Mouse (Mus musculus) forebrain, embryonic 11.5 days (tissue): ENCODE results near the gene Bphl. TPM values are rescaled to one million over a fixed set of nuclear protein-coding genes. Genes with fewer than 3 reads are reported as not detected.
A peak's percentile ranks its signal among the peaks of the same experiment; 100 is the strongest.

Source experiments
- ATAC-seq: fragments of 200-750 bp; cut with Nextera tagmentation; replicated peaks from 2 replicates; pipeline ENCODE4 v1.8.0; 2017; ENCODE audit warnings: moderate TSS enrichment; ENCODE audit not compliant: low FRiP score
- DNase-seq: peaks from one replicate; pipeline ENCODE4 v3.0.0-alpha.2; 2017; ENCODE audit warnings: low spot score
- H3K27ac ChIP-seq: fragments of 300-500 bp; sonication (generic); 2 replicates; pipeline ENCODE4 v1.5.1; 2014; ENCODE audit warnings: low read depth, low read length
- H3K27me3 ChIP-seq: fragments of 300-500 bp; sonication (generic); 2 replicates; pipeline ENCODE4 v1.6.1; 2014; ENCODE audit warnings: mild to moderate bottlenecking, low read length, mixed read lengths; ENCODE audit not compliant: control insufficient read depth, insufficient read depth
- H3K36me3 ChIP-seq: fragments of 300-500 bp; sonication (generic); 2 replicates; pipeline ENCODE4 v1.6.1; 2014; ENCODE audit warnings: mild to moderate bottlenecking, low read length, moderate library complexity, mixed read lengths; ENCODE audit not compliant: control insufficient read depth, insufficient read depth
- H3K4me1 ChIP-seq: fragments of 300-500 bp; sonication (generic); replicated peaks from 2 replicates; pipeline ENCODE4 v1.6.1; 2014; ENCODE audit warnings: low read length, mixed read lengths; ENCODE audit not compliant: control insufficient read depth, insufficient read depth
- H3K4me2 ChIP-seq: fragments of 300-500 bp; sonication (generic); 2 replicates; pipeline ENCODE4 v1.6.1; 2014; ENCODE audit warnings: low read depth, mild to moderate bottlenecking, low read length, moderate library complexity, mixed read lengths; ENCODE audit not compliant: severe bottlenecking
- H3K4me3 ChIP-seq: fragments of 300-500 bp; sonication (generic); 2 replicates; pipeline ENCODE4 v1.5.1; 2014; ENCODE audit warnings: low read depth, low read length
- H3K9ac ChIP-seq: fragments of 300-500 bp; sonication (generic); 2 replicates; pipeline ENCODE4 v1.6.1; 2014; ENCODE audit warnings: low read length
- H3K9me3 ChIP-seq: fragments of 300-500 bp; sonication (generic); 2 replicates; pipeline ENCODE4 v1.6.1; 2016; ENCODE audit warnings: low read length, mixed read lengths; ENCODE audit not compliant: control insufficient read depth
- WGBS: fragments of 180-500 bp; shearing (Covaris S2); extraction: QIAGEN DNeasy Blood & Tissue Kit; methylation state at CpG from one replicate; pipeline ENCODE4 v1.1.7; 2014; 5-methylcytosine and 5-hydroxymethylcytosine counted together
- polyA plus RNA-seq: library from polyadenylated mRNA; unstranded; fragments of >200 nt; fragmentation: Nextera tagmentation; extraction: Ambion mirVana; gene quantifications from 2 replicates; pipeline ENCODE4 v1.2.1, GENCODE M21; 2014

Gene Bphl
- polyA plus RNA-seq, 1 experiment from 2014 or later, result 33.3 TPM

GRCm38 (mm10) chr13:34045511-34046249 is 8.3 kb downstream of the Bphl start:
- H3K27me3 ChIP-seq, result no peaks in the 10 kb centered on the region
- no peaks in the 10 kb centered on the region for H3K9me3 ChIP-seq
- WGBS, result 65% methylated on average over 5 of the region's 5 CpGs
- H3K27ac ChIP-seq, result no peak overlapping the region
- no peaks in the 10 kb centered on the region for H3K4me1 ChIP-seq
- H3K36me3 ChIP-seq, result no peaks in the 10 kb centered on the region
- H3K9ac ChIP-seq, result no peak overlapping the region
- ATAC-seq (no peak), DNase-seq (no peak)
- H3K4me2 ChIP-seq, result no peak overlapping the region
- no peak overlapping the region for H3K4me3 ChIP-seq

GRCm38 (mm10) chr13:34046421-34047012 is 9.1 kb downstream of the Bphl start:
- Histone ChIP-seq H3K4me2 (no peak overlapping the region), H3K27me3 (no peaks in the 10 kb centered on the region), H3K4me1 (no peaks in the 10 kb centered on the region), H3K4me3 (no peak overlapping the region), H3K9me3 (no peaks in the 10 kb centered on the region), H3K36me3 (no peaks in the 10 kb centered on the region), H3K27ac (no peak overlapping the region), H3K9ac (no peak overlapping the region)
- WGBS, result 45% methylated on average over 11 of the region's 11 CpGs
- ATAC-seq (peak; percentile 93), DNase-seq (peak; percentile 76)

DNA sequence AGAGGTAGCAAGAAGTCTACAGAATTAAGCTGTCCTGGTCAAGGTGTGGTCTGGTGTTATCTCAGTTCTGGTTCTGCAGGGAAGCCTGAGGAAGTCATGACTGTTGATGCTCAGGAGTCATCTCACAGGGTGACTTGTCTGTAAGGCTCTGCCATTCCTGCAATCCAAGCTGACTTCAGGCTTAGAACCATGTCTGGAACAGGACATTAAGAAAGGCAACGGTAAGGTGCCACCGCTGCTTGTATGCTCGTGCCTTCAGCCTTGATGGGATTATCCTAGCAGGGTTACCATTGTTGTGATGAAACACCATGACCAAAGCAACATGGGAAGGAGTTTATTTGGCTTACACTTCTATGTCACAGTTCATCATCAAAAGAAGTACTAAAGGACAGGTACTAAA is 10.1 kb downstream of the Bphl start:
- ATAC-seq, result no peak
- Histone ChIP-seq H3K27me3 (no peaks in the 10 kb centered on the region), H3K9ac (no peak overlapping the region), H3K4me3 (no peak overlapping the region), H3K36me3 (no peaks in the 10 kb centered on the region), H3K4me2 (no peak overlapping the region), H3K4me1 (no peaks in the 10 kb centered on the region), H3K27ac (no peak overlapping the region), H3K9me3 (no peaks in the 10 kb centered on the region)
- no peak for DNase-seq
- WGBS, result 69% methylated on average over 3 of the region's 3 CpGs

DNA sequence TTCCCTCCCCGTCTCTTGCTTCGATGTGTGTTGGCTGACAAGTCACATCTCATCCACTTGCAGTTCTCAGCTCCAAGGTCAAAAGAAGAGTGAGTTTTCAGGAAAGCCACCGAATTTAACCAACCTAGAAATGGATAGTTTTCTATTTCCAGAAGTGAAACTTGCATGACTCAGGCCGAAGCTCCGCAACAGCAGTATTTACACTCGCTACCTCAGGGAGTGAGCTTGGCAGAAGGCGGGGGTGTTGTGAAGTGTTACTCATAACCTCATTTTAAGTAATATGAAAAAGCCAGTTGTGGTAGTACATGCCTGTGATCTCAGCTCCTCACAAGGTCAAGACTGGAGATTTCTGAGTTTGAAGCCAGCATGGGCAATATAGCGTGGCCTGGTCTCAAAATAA is 13.1 kb downstream of the Bphl start:
- Histone ChIP-seq H3K4me2 (no peak overlapping the region), H3K27ac (no peak overlapping the region), H3K27me3 (no peaks in the 10 kb centered on the region), H3K9me3 (no peaks in the 10 kb centered on the region), H3K36me3 (no peaks in the 10 kb centered on the region; the same call in 1 of the 2 replicates), H3K4me3 (no peak overlapping the region), H3K9ac (no peak overlapping the region), H3K4me1 (no peaks in the 10 kb centered on the region)
- ATAC-seq (no peak), DNase-seq (no peak)
- WGBS, result 95% methylated on average over 8 of the region's 8 CpGs

- peaks cover 3% of the 10 kb centered on the region; the same call in 1 of the 2 replicates for H3K36me3 ChIP-seq
- no peaks in the 10 kb centered on the region for H3K4me1 ChIP-seq
- no peaks in the 10 kb centered on the region for H3K27me3 ChIP-seq
- DNase-seq (no peak), ATAC-seq (no peak)
- H3K4me2 ChIP-seq, result no peak overlapping the region
- WGBS, result 98% methylated on average over 3 of the region's 3 CpGs
- no peaks in the 10 kb centered on the region for H3K9me3 ChIP-seq
- no peak overlapping the region for H3K9ac ChIP-seq
- no peak overlapping the region for H3K27ac ChIP-seq
- H3K4me3 ChIP-seq, result no peak overlapping the region
These were observed 14.3 kb downstream of the Bphl start for GRCm38 (mm10) chr13:34051692-34052091.

DNA sequence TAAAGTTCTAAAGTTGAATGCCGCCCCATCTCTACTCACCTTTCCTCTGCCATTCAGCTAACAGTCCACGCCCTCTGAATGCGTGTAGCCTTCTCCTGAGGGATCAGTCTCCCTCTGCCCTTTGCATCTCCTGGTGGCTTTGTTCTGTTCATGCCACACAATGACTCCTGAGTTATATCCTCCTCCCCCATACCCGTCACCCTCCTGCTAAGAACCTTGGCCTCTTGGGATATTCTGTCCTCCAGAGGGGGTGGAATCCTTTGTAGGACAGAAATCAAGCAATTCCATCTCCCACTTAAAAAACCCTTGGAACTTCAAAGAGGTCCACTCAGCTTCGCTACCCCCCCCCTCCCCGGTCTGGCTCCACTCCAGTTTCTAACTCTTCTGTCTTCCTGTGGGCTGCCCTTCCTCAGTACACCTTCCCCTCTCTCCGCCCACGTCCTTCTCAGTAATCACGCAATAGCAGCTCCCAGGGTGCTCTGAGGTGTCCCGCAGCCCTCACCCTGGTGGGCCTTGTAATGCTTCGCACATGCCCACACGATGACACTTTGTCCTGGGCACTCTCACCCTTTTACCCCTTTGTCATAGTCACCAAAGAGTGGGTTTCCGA is 16.4 kb downstream of the Bphl start:
- DNase-seq (no peak), ATAC-seq (no peak)
- 88% methylated on average over 13 of the region's 13 CpGs for WGBS
- Histone ChIP-seq H3K27ac (no peak overlapping the region), H3K4me1 (no peaks in the 10 kb centered on the region), H3K9me3 (no peaks in the 10 kb centered on the region), H3K4me2 (no peak overlapping the region), H3K27me3 (no peaks in the 10 kb centered on the region), H3K36me3 (peaks cover 3% of the 10 kb centered on the region; the same call in 1 of the 2 replicates), H3K9ac (no peak overlapping the region; the same call in 1 of the 2 replicates), H3K4me3 (no peak overlapping the region)

GRCm38 (mm10) chr13:34054391-34054790 is 17.0 kb downstream of the Bphl start:
- H3K9ac ChIP-seq, result no peak overlapping the region
- WGBS, result 79% methylated on average over 4 of the region's 4 CpGs

GRCm38 (mm10) chr13:34054983-34055382 is 17.6 kb downstream of the Bphl start:
- Histone ChIP-seq H3K27me3 (no peaks in the 10 kb centered on the region), H3K9ac (no peak overlapping the region), H3K27ac (no peak overlapping the region), H3K4me2 (no peak overlapping the region), H3K36me3 (peaks cover 3% of the 10 kb centered on the region; the same call in 1 of the 2 replicates), H3K4me3 (no peak overlapping the region), H3K4me1 (no peaks in the 10 kb centered on the region), H3K9me3 (no peaks in the 10 kb centered on the region)
- whole genome bisulfite sequencing, result 94% methylated on average over 3 of the region's 3 CpGs
- DNase-seq (no peak), ATAC-seq (no peak)

More at GRCm38 (mm10) chr13:34054391-34054790, 17.0 kb downstream of the Bphl start:
- no peak overlapping the region for H3K27ac ChIP-seq
- H3K27me3 ChIP-seq, result no peaks in the 10 kb centered on the region
- H3K4me2 ChIP-seq, result no peak overlapping the region
- DNase-seq (no peak), ATAC-seq (no peak)
- no peaks in the 10 kb centered on the region for H3K9me3 ChIP-seq
- peaks cover 3% of the 10 kb centered on the region; the same call in 1 of the 2 replicates for H3K36me3 ChIP-seq
- H3K4me3 ChIP-seq, result no peak overlapping the region
- H3K4me1 ChIP-seq, result no peaks in the 10 kb centered on the region
